Comparison of ENCODE assay signal across 8 mouse cellular contexts in the genomic region with DNA sequence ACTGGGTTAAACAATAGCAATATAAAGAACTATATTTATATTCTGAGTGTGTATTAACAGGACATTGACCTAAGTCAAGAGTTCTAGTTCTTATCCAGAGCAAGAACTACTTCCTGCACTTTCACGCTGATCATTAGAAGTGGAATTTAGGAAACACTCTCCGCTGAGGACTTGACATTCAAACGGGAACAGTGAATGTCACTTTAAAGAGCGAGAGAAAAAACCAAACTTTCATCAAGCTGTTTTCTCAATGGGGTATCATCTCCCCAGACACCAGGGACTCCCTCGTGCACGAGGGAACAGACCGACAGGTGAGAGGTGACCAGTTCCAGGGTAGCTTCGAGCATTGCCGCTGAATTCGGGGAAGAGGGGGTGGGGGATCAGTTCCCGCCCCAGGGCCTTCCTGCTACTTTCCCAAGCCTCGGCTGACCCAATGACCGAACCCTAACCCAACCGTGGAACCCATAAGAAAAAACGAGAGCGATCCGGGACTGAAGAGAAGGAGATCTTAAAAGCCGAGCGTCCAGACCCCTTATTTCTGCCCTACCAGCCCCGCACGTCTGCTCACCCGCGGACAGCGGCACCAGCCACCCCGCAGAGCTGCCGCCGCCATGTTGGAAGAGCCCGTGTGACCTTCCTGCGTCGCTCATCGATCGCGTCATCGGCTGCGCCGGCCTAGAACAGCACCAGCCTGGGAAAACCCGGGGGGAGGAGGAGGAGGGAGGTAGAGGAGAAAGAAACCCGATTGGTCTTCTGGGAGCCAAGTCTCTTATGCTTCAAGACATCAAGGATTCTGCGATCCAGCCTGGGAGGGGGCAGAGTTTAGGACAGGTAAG. TPM values are rescaled to one million over a fixed set of nuclear protein-coding genes. Genes with fewer than 3 reads are reported as not detected.
DNase-seq lines count a peak whose midpoint lies in the region; ATAC-seq and TF ChIP-seq lines count a peak whose summit lies in the region.

Timm44 (minus strand) TSS at position 639 of the 836 bp plus-strand sequence.

- 0 out of 2 replicates have a peak, but pooled peaks have one; percentile 52 for TF ChIP-seq EP300 in ES-Bruce4 (IDR thresholded peaks at IDR 0.05; ENCODE audit: insufficient read depth, low read depth, low read length)
- no peak for TF ChIP-seq EP300 in liver, postnatal 0 days (IDR thresholded peaks at IDR 0.05; ENCODE audit: low read depth)

- TF ChIP-seq CTCF in ES-Bruce4 (IDR thresholded peaks at IDR 0.05; ENCODE audit: low read depth, low read length): no peak
- TF ChIP-seq CTCF in liver, postnatal 0 days (IDR thresholded peaks at IDR 0.05; ENCODE audit: low read depth): no peak

- no peaks in the 10 kb centered on the region for H3K9me3 ChIP-seq in ES-Bruce4 (replicated peaks; ENCODE audit: control insufficient read depth, insufficient read depth, low read length, poor library complexity, severe bottlenecking)
- no peaks in the 10 kb centered on the region for H3K9me3 ChIP-seq in forebrain, embryonic 13.5 days (replicated peaks)
- H3K9me3 ChIP-seq in liver, postnatal 0 days (ENCODE audit: low read length): no peaks in the 10 kb centered on the region
- H3K9me3 ChIP-seq in neural tube, embryonic 14.5 days (ENCODE audit: control insufficient read depth, low read length): no peaks in the 10 kb centered on the region

- H3K36me3 ChIP-seq in ES-Bruce4 (ENCODE audit: control insufficient read depth, insufficient read depth, low read length, poor library complexity, severe bottlenecking): peaks cover 26% of the 10 kb centered on the region
- peaks cover 33% of the 10 kb centered on the region for H3K36me3 ChIP-seq in forebrain, embryonic 13.5 days (ENCODE audit: poor library complexity, severe bottlenecking)
- peaks cover 24% of the 10 kb centered on the region for H3K36me3 ChIP-seq in liver, postnatal 0 days (replicated peaks; ENCODE audit: insufficient read depth, low read length)
- H3K36me3 ChIP-seq in neural tube, embryonic 14.5 days (ENCODE audit: control insufficient read depth, insufficient read depth, low read length): peaks cover 6% of the 10 kb centered on the region; the same call in 1 of the 2 replicates

- under 1% methylated on average over 39 of the region's 39 CpGs for WGBS in forebrain, embryonic 13.5 days
- under 1% methylated on average over 39 of the region's 39 CpGs for WGBS in large intestine, adult 2 months
- WGBS in liver, postnatal 0 days (ENCODE audit: insufficient replicate concordance): under 1% methylated on average over 39 of the region's 39 CpGs
- under 1% methylated on average over 39 of the region's 39 CpGs for WGBS in neural tube, embryonic 14.5 days

- H3K27me3 ChIP-seq in ES-Bruce4 (ENCODE audit: control insufficient read depth, insufficient read depth, low read length, poor library complexity, severe bottlenecking): no peaks in the 10 kb centered on the region
- no peaks in the 10 kb centered on the region for H3K27me3 ChIP-seq in forebrain, embryonic 13.5 days
- no peaks in the 10 kb centered on the region for H3K27me3 ChIP-seq in liver, postnatal 0 days (ENCODE audit: insufficient read depth, low read length)
- no peaks in the 10 kb centered on the region for H3K27me3 ChIP-seq in neural tube, embryonic 14.5 days (ENCODE audit: control insufficient read depth, insufficient read depth, low read length)

- peak within 1 kb of the TSS; percentile 81 for H3K4me2 ChIP-seq in forebrain, embryonic 13.5 days
- H3K4me2 ChIP-seq in liver, postnatal 0 days (ENCODE audit: low read depth, low read length): peak within 1 kb of the TSS; percentile 86
- peak within 1 kb of the TSS; percentile 83 for H3K4me2 ChIP-seq in neural tube, embryonic 14.5 days (ENCODE audit: low read depth, low read length)

- peak within 1 kb of the TSS; percentile 74 for H3K27ac ChIP-seq in ES-Bruce4 (ENCODE audit: insufficient read depth, low read length)
- peak within 1 kb of the TSS; percentile 73 for H3K27ac ChIP-seq in forebrain, embryonic 13.5 days
- peak within 1 kb of the TSS; percentile 73 for H3K27ac ChIP-seq in liver, postnatal 0 days (ENCODE audit: low read depth)
- H3K27ac ChIP-seq in neural tube, embryonic 14.5 days (ENCODE audit: low read depth, low read length): peak within 1 kb of the TSS; percentile 82

- no peaks in the 10 kb centered on the region for H3K4me1 ChIP-seq in ES-Bruce4 (ENCODE audit: control insufficient read depth, insufficient read depth, low read length)
- peaks cover 12% of the 10 kb centered on the region for H3K4me1 ChIP-seq in forebrain, embryonic 13.5 days
- H3K4me1 ChIP-seq in liver, postnatal 0 days (ENCODE audit: insufficient read depth): peaks cover 14% of the 10 kb centered on the region
- H3K4me1 ChIP-seq in neural tube, embryonic 14.5 days (ENCODE audit: control insufficient read depth, insufficient read depth, low read length): peaks cover 5% of the 10 kb centered on the region

- H3K9ac ChIP-seq in ES-Bruce4 (ENCODE audit: low read depth, poor library complexity, severe bottlenecking): peak within 1 kb of the TSS; percentile 90
- H3K9ac ChIP-seq in forebrain, embryonic 13.5 days: peak within 1 kb of the TSS; percentile 86
- H3K9ac ChIP-seq in liver, postnatal 0 days (replicated peaks): peak within 1 kb of the TSS; percentile 75
- peak within 1 kb of the TSS; percentile 74 for H3K9ac ChIP-seq in neural tube, embryonic 14.5 days (replicated peaks; ENCODE audit: low read depth, low read length)

- ATAC-seq in cerebellum, adult (ENCODE audit: insufficient number of reproducible peaks, low FRiP score, low TSS enrichment): peak; percentile 95
- ATAC-seq in forebrain, embryonic 13.5 days: peak; percentile 98
- peak; percentile 98 for ATAC-seq in liver, postnatal 0 days
- ATAC-seq in neural tube, embryonic 14.5 days (ENCODE audit: low read depth): peak; percentile 97

- TF ChIP-seq POLR2A in ES-Bruce4 (IDR thresholded peaks at IDR 0.05; ENCODE audit: insufficient read depth, low read length): no peak

- intact Hi-C loops in heart, postnatal 10 days (cut with DNase I): no loop called here

- peak within 1 kb of the TSS; percentile 99 for H3K4me3 ChIP-seq in ES-Bruce4 (ENCODE audit: low read depth, low read length)
- H3K4me3 ChIP-seq in forebrain, embryonic 13.5 days: peak within 1 kb of the TSS; percentile 81
- H3K4me3 ChIP-seq in liver, postnatal 0 days (ENCODE audit: low read depth, low read length): peak within 1 kb of the TSS; percentile 71
- peak within 1 kb of the TSS; percentile 76 for H3K4me3 ChIP-seq in neural tube, embryonic 14.5 days (ENCODE audit: low read depth, low read length)

- peak; percentile 97 to 98 for DNase-seq in heart, postnatal 10 days
- peak; percentile 92 for DNase-seq in large intestine, adult 2 months (ENCODE audit: low read depth, low spot score)
- peak; percentile 95 for DNase-seq in liver, postnatal 0 days
- DNase-seq in testis, postnatal 10 days (ENCODE audit: low spot score): peak; percentile 97

RNA-seq across cellular contexts. Expression of gene Timm44, which starts in this region (rescaled TPM):
- 99.1 and 103 TPM in 2 replicates for polyA plus RNA-seq in ES-Bruce4 (2011; ENCODE audit: insufficient read depth, insufficient read length, low read depth, missing spikeins)
- polyA plus RNA-seq in forebrain, embryonic 13.5 days (2015; fragmentation: Nextera tagmentation; extraction: Ambion mirVana): 44.5 and 47.9 TPM in 2 replicates
- 100 to 1,000 TPM; 107 to 112 TPM for total RNA-seq in heart, postnatal 10 days (2021)
- polyA plus RNA-seq in large intestine, adult 2 months (2012; rRNA removed): 71.5 and 71.7 TPM in 2 replicates
- 28.1 and 30.8 TPM in 2 replicates for polyA plus RNA-seq in liver, postnatal 0 days (2015; fragmentation: Nextera tagmentation; extraction: Ambion mirVana)
- 52.2 and 52.3 TPM in 2 replicates for polyA plus RNA-seq in neural tube, embryonic 14.5 days (2014; fragmentation: Nextera tagmentation; extraction: Ambion mirVana)

Comparison
In these comparisons a context has a peak if more than half of its experiments do, and no peak if none do; other contexts are left out.
1. Peak in every context shown above with its lines: DNase-seq, ATAC-seq, H3K4me3 ChIP-seq and H3K27ac ChIP-seq.